Mouse (Mus musculus) embryonic facial prominence, embryonic 15.5 days (tissue): Measurements from ENCODE around the gene Dph5. TPM values are rescaled to one million over a fixed set of nuclear protein-coding genes. Genes with fewer than 3 reads are reported as not detected.
"Not testable (repeated sequence)": the region's sequence is repeated elsewhere in the genome, so short reads cannot be mapped to it uniquely, and the experiment has no call there.

Experiments
- ATAC-seq: fragments of 200-750 bp; cut with Nextera tagmentation; 2 replicates; pipeline ENCODE4 v1.8.0; 2017; ENCODE audit warnings: low read depth, moderate TSS enrichment; ENCODE audit not compliant: insufficient number of reproducible peaks, low FRiP score, low TSS enrichment
- H3K27ac ChIP-seq: fragments of 300-500 bp; sonication (generic); replicated peaks from 2 replicates; pipeline ENCODE4 v1.5.1; 2015; ENCODE audit warnings: mild to moderate bottlenecking, inconsistent platforms
- H3K27me3 ChIP-seq: fragments of 300-500 bp; sonication (generic); 2 replicates; pipeline ENCODE4 v1.6.1; 2015; ENCODE audit warnings: inconsistent platforms
- H3K36me3 ChIP-seq: fragments of 300-500 bp; sonication (generic); 2 replicates; pipeline ENCODE4 v1.6.1; 2015; ENCODE audit warnings: mild to moderate bottlenecking, inconsistent platforms
- H3K4me1 ChIP-seq: fragments of 300-500 bp; sonication (generic); 2 replicates; pipeline ENCODE4 v1.6.1; 2015; ENCODE audit warnings: inconsistent platforms
- H3K4me2 ChIP-seq: fragments of 300-500 bp; sonication (generic); replicated peaks from 2 replicates; pipeline ENCODE4 v1.6.1; 2015; ENCODE audit warnings: mild to moderate bottlenecking, inconsistent platforms
- H3K4me3 ChIP-seq: fragments of 300-500 bp; sonication (generic); replicated peaks from 2 replicates; pipeline ENCODE4 v1.5.1; 2015; ENCODE audit warnings: mild to moderate bottlenecking, inconsistent platforms
- H3K9ac ChIP-seq: fragments of 300-500 bp; sonication (generic); 2 replicates; pipeline ENCODE4 v1.6.1; 2015; ENCODE audit warnings: inconsistent platforms
- H3K9me3 ChIP-seq: fragments of 300-500 bp; sonication (generic); replicated peaks from 2 replicates; pipeline ENCODE4 v1.6.1; 2016; ENCODE audit warnings: inconsistent platforms
- WGBS: fragments of 180-500 bp; shearing (Covaris S2); methylation state at CpG from one replicate; pipeline ENCODE4 v1.1.7; 2015; 5-methylcytosine and 5-hydroxymethylcytosine counted together
- polyA plus RNA-seq: library from polyadenylated mRNA; unstranded; fragments of >200 nt; fragmentation: Nextera tagmentation; extraction: Ambion mirVana; gene quantifications from 2 replicates; pipeline ENCODE4 v1.2.1, GENCODE M21; 2015

The Dph5 gene
- polyA plus RNA-seq, 1 experiment from 2014 or later: 26.8 TPM

DNA sequence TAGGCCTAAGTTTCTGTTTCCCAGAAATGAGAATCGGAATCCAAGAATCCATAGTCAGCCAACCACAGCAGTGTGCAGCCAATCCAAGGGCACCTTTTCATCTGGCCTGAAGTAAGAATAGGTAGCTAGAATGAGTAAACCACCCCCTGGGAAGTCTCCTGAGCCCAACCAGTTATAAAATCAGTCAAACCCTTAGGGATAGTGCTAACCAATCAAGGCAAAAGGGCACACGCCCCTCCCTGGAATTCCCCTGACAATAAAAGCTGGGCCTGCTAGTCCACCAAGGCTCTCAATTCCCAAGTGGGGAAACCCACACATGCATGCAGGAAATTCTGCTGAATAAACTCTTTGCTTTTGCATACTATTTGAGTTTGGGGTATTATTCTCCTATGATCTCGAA lies 28.8 kb upstream of the Dph5 start:
- Histone ChIP-seq H3K9me3 (no peaks in the 10 kb centered on the region), H3K27me3 (no peaks in the 10 kb centered on the region), H3K4me1 (no peaks in the 10 kb centered on the region), H3K4me3 (no peak overlapping the region), H3K36me3 (no peaks in the 10 kb centered on the region), H3K4me2 (no peak overlapping the region), H3K9ac (no peak overlapping the region), H3K27ac (no peak overlapping the region)
- 80% methylated on average over 3 of the region's 3 CpGs for WGBS
- ATAC-seq: no peak

DNA sequence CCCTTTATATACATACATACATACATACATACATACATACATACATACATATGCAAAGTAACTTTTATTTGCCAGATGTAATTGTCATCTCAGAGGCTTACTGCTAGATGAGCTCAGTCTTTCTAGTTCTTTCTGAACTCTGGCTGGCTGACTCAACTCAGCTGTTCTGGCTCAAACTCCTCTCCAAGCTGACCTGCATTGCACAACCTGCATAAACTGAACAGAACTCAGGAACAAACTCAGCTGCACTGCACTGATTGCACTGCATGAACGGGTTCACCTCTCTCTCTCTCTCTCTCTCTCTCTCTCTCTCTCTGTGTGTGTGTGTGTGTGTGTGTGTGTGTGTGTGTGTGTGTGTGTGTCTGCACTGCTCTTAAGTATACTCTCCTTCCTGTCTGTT lies 26.9 kb upstream of the Dph5 start:
- ATAC-seq, H3K9me3 ChIP-seq: not testable (repeated sequence)

DNA sequence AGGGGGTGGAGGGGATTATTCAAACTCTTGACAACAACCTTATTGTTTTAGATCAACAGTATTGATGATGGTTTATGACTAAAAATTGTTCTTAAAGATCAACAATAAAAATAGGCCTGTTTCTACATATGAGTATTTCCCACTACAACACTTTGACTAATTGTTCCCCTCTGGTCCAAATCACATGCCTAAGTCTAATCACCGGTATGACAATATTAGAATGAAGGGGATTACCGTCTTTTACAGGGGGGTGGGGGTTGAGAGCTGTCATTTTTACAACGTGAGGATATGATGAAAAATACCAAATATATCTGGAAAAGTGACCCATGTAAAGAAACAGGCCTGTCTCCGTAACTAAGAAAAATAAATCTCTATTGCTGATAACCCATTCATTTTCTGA lies 24.1 kb upstream of the Dph5 start:
- Histone ChIP-seq H3K9me3 (no peaks in the 10 kb centered on the region), H3K4me2 (no peak overlapping the region), H3K27ac (no peak overlapping the region), H3K4me1 (no peaks in the 10 kb centered on the region), H3K9ac (no peak overlapping the region), H3K36me3 (no peaks in the 10 kb centered on the region), H3K4me3 (no peak overlapping the region), H3K27me3 (no peaks in the 10 kb centered on the region)
- no peak for ATAC-seq
- WGBS: 68% methylated on average over 4 of the region's 4 CpGs

More for the DNA sequence above, 26.9 kb upstream of the Dph5 start:
- not testable (repeated sequence) for H3K4me1 ChIP-seq, H3K36me3 ChIP-seq, H3K27me3 ChIP-seq, H3K9ac ChIP-seq, H3K4me2 ChIP-seq, H3K27ac ChIP-seq, H3K4me3 ChIP-seq
- 67% methylated on average over 1 of the region's 1 CpGs for WGBS

DNA sequence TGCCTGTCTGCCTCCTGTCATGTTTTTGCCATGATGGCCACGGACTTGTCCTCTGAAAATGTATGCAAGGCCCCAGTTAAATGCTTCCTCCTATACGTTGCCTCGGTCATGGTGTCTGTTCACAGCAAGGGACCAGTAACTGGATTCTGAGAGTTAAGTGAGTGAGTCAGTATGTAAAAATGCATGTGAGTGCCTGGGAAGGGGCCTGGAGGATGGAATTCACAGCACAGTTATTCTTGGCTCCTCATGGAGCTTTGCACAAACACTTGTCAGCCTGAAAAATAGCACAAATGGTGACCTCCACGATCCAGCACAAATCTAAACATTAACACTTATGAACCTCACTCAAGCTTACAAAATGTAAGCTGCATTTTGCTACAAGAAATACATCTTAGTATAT lies 20.5 kb upstream of the Dph5 start:
- H3K9ac ChIP-seq: no peak overlapping the region
- no peak for ATAC-seq
- H3K9me3 ChIP-seq: no peaks in the 10 kb centered on the region
- no peaks in the 10 kb centered on the region for H3K27me3 ChIP-seq
- 68% methylated on average over 4 of the region's 4 CpGs for WGBS
- H3K27ac ChIP-seq: peak overlapping the region; percentile 66
- H3K36me3 ChIP-seq: no peaks in the 10 kb centered on the region
- no peak overlapping the region for H3K4me3 ChIP-seq
- H3K4me2 ChIP-seq: no peak overlapping the region
- no peaks in the 10 kb centered on the region for H3K4me1 ChIP-seq

DNA sequence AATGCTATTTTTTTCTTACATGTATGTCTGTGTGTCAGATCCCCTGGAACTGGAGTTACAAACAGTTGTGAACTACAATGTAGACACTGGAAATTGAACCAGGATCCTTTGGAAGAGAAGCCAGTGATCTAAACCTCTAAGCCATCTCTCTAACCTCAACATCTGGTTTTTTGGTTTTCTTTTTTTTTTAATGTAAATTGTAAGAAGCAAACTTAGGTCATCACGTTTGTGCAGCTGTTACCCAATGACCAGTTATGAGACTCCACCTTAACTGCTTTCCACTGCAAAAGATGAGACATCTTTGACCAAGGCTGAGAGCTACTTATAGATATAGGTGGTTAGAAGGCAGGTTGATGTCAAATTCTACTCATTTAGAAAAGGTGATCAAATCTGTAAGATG lies 19.7 kb upstream of the Dph5 start:
- Histone ChIP-seq H3K9ac (no peak overlapping the region), H3K27me3 (no peaks in the 10 kb centered on the region), H3K27ac (no peak overlapping the region), H3K9me3 (no peaks in the 10 kb centered on the region), H3K4me2 (no peak overlapping the region), H3K4me3 (no peak overlapping the region), H3K4me1 (no peaks in the 10 kb centered on the region), H3K36me3 (no peaks in the 10 kb centered on the region)
- ATAC-seq: no peak
- WGBS: 45% methylated on average over 1 of the region's 1 CpGs

DNA sequence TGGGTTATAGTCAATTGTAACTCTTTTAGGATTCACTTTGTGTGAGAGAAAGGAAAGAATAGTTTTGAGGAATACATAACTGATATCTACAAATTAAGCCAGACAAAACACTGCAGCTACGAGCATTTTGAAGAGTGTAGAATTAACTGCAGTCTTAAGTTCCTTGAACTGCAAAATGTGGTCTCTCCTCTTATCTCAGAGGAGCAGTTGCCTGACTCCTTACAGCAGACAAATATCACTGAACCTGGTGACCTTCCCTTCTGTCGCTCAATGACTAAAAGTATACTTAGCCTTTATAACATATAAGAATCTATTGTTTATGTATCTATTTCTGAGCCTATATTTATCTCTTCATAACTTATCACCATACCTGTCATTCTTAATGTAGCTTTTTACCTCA lies 18.3 kb upstream of the Dph5 start:
- no peak for ATAC-seq
- H3K4me2 ChIP-seq: no peak overlapping the region
- WGBS: 72% methylated on average over 2 of the region's 2 CpGs

DNA sequence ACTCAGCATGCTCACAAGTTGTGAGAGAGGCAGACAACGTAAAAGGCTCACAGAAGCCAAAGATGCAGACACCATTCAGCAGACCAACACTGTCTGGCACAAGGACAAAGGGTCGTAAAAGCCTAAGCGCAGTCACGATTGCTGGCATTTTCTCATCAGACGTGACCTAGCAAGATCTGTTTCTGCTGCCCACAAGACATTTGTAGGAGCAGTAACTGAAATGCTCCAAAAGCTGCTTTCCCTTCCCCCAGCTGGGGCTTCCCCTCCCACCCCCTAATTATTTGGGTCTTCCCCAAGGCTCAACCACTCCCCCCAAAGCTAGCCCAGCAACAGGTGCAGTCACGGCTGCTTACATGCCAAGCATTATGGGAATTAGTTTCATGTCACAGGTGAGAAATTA lies 12.1 kb upstream of the Dph5 start:
- no peaks in the 10 kb centered on the region for H3K27me3 ChIP-seq
- no peak overlapping the region for H3K27ac ChIP-seq
- no peaks in the 10 kb centered on the region for H3K4me1 ChIP-seq
- no peaks in the 10 kb centered on the region for H3K36me3 ChIP-seq
- no peak overlapping the region for H3K4me2 ChIP-seq
- no peak overlapping the region for H3K9ac ChIP-seq
- no peaks in the 10 kb centered on the region for H3K9me3 ChIP-seq
- ATAC-seq: no peak
- 50% methylated on average over 6 of the region's 6 CpGs for WGBS
- H3K4me3 ChIP-seq: no peak overlapping the region

More for the DNA sequence above, 18.3 kb upstream of the Dph5 start:
- H3K4me3 ChIP-seq: no peak overlapping the region
- H3K9me3 ChIP-seq: no peaks in the 10 kb centered on the region
- no peak overlapping the region for H3K9ac ChIP-seq
- no peak overlapping the region for H3K27ac ChIP-seq
- H3K4me1 ChIP-seq: no peaks in the 10 kb centered on the region
- H3K27me3 ChIP-seq: no peaks in the 10 kb centered on the region
- H3K36me3 ChIP-seq: no peaks in the 10 kb centered on the region

DNA sequence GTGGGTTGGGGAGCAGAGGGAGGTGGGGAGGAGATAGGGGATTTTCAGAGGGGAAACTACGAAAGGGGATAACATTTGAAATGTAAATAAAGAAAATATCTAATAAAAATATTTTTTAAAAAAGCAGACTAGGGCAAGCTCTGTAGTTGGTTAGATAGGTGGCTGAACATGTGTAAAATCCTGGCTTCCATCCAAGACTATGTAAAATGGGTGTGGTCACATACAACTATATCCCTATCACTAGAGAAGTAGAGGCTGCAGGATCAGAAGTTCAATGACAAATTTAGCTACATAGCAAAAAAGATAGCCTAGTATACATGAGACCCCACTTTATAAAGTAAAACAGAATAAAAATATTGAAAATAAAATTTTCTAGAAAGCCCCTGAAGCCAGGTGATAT lies 10.5 kb upstream of the Dph5 start:
- H3K4me2 ChIP-seq: no peak overlapping the region

DNA sequence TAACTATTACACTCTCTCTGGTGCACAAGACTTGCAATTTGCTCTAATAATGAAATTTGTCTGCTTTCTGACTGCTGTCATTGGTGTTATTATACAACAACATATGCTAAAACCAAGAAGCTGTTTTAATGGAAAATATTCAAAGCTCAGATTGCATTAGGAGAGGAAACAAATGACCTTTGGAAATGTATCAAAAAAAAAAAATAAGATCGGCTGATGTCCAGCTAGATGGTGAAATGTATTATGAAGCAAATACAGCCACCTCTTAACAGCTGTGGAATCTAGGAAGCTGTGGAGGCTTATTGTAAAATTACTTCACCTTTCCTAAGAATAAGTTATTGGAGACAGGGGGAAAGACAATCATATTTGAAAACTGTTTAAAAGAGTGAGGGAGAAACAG lies 3.6 kb upstream of the Dph5 start:
- Histone ChIP-seq H3K27ac (no peak overlapping the region), H3K36me3 (no peaks in the 10 kb centered on the region), H3K9me3 (no peaks in the 10 kb centered on the region), H3K27me3 (no peaks in the 10 kb centered on the region), H3K4me3 (no peak overlapping the region), H3K9ac (no peak overlapping the region), H3K4me2 (no peak overlapping the region), H3K4me1 (no peaks in the 10 kb centered on the region)
- ATAC-seq: no peak
- 80% methylated on average over 1 of the region's 1 CpGs for WGBS

More for the DNA sequence above, 10.5 kb upstream of the Dph5 start:
- ATAC-seq: no peak
- no peak overlapping the region for H3K4me3 ChIP-seq
- H3K27me3 ChIP-seq: no peaks in the 10 kb centered on the region
- H3K9me3 ChIP-seq: no peaks in the 10 kb centered on the region
- H3K36me3 ChIP-seq: no peaks in the 10 kb centered on the region
- no peaks in the 10 kb centered on the region for H3K4me1 ChIP-seq
- no peak overlapping the region for H3K27ac ChIP-seq
- no peak overlapping the region for H3K9ac ChIP-seq
- 89% methylated on average over 1 of the region's 1 CpGs for WGBS

DNA sequence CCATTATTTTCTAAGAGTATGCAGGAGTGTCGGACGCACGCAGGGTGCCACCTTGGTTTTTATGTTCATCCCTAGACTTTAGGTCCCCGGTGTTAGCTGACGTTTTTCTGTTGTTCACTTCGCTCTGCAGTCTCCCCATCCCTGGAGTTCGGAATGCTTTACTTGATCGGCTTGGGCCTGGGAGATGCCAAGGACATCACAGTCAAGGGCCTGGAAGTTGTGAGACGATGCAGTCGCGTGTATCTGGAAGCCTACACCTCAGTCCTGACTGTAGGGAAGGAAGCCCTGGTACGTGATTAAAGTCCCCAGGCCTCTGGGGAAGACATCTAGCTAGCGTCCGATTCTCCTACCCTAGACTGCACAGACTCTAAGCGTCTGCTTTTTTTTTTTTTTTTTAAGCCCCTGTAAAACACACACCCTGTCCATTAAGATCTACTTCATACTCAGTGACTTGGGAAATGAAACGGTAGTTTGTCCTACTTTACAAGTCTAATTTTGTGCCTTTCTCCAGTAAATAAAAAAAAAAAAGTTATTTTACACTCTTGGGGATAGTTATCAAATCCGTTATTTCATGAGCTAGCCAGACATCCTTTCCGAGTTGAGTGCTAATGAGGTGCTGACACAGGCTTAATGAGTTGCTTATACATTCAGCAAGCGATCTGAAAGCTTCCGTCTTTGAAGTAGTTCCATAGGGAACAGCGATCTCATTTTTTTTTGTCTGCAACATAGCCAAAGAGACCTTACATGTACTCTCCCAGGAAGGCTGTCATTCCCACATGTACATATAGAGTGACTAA lies 871 bp downstream of the Dph5 start:
- H3K27me3 ChIP-seq: no peaks in the 10 kb centered on the region
- H3K36me3 ChIP-seq: no peaks in the 10 kb centered on the region
- no peaks in the 10 kb centered on the region for H3K4me1 ChIP-seq
- H3K4me3 ChIP-seq: peak overlapping the region; percentile 84
- peak overlapping the region; percentile 58 for H3K9ac ChIP-seq
- H3K27ac ChIP-seq: 0 out of 2 replicates have a peak overlapping the region, but pooled peaks have one; percentile 82
- ATAC-seq: peak; percentile 40; the same call in 1 of the 2 replicates
- 3% methylated on average over 21 of the region's 21 CpGs for WGBS
- no peaks in the 10 kb centered on the region for H3K9me3 ChIP-seq
- peak overlapping the region; percentile 75 for H3K4me2 ChIP-seq

DNA sequence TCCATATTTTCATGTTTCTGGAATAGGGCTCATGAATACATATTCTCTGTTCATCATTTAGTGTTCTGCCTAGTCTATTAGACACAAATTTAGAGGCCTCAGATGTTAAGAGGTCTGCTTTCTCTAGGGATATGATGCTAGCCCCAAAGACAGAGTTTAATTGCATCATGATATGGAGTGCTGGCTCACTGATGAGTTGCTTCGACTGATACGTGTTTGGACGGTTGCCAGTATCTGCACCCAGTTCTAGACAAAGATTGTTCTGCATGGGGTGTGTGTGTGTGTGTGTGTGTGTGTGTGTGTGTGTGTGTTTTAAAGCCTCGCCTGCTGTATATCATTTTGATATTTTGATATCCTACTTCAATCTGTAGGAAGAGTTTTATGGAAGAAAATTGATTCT lies 4.7 kb downstream of the Dph5 start:
- H3K36me3 ChIP-seq: 0 out of 2 replicates have a peak, but pooled peaks cover 2% of the 10 kb centered on the region
- no peaks in the 10 kb centered on the region for H3K9me3 ChIP-seq
- no peak overlapping the region for H3K27ac ChIP-seq
- no peaks in the 10 kb centered on the region for H3K4me1 ChIP-seq
- H3K9ac ChIP-seq: no peak overlapping the region
- no peak for ATAC-seq
- 88% methylated on average over 4 of the region's 4 CpGs for WGBS
- H3K27me3 ChIP-seq: no peaks in the 10 kb centered on the region
- H3K4me3 ChIP-seq: no peak overlapping the region
- H3K4me2 ChIP-seq: no peak overlapping the region

DNA sequence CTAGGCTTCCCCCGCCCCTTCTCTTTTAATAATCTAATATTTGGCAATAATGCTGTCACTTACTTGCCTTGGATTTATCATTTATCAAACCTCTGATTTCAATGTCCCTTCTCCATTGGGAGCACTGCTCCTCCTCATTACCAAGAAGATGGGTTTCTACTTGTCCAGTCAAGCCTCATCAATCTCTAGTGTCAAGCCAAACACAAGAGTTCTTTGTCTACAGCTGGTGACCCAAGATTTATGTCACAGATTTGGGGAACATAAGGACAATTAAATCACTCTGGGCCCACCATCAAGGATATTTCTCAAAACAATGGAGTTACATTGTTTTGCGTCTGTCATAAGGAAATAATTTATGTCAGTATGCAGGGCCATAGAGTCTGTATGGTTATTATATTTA lies 5.5 kb downstream of the Dph5 start:
- no peak overlapping the region for H3K4me2 ChIP-seq
- H3K4me1 ChIP-seq: no peaks in the 10 kb centered on the region
- H3K9me3 ChIP-seq: no peaks in the 10 kb centered on the region
- no peaks in the 10 kb centered on the region for H3K27me3 ChIP-seq
- no peak overlapping the region for H3K4me3 ChIP-seq
- no peak for ATAC-seq
- H3K36me3 ChIP-seq: 0 out of 2 replicates have a peak, but pooled peaks cover 2% of the 10 kb centered on the region
- H3K27ac ChIP-seq: no peak overlapping the region
- WGBS: 90% methylated on average over 2 of the region's 2 CpGs
- no peak overlapping the region for H3K9ac ChIP-seq
